Mouse (Mus musculus): Measurements from ENCODE around the gene Fbxo21. TPM values are rescaled to one million over a fixed set of nuclear protein-coding genes. Genes with fewer than 3 reads are reported as not detected.
A peak's percentile ranks its signal among the peaks of the same experiment; 100 is the strongest.

The Fbxo21 gene
- total and polyA plus RNA-seq, 3 experiments = 33.6 to 37.8 (median 34.1) TPM

- intact Hi-C loops (cut with DNase I) = no loop called here
- Histone ChIP-seq H3K4me3 (no peak overlapping the region), H3K27ac (no peak overlapping the region), H3K36me3 (ENCODE audit: control insufficient read depth, insufficient read depth, low read length) (no peaks in the 10 kb centered on the region), H3K4me1 (ENCODE audit: control insufficient read depth, insufficient read depth, low read length) (peaks cover 2% of the 10 kb centered on the region), H3K79me2 (replicated peaks; ENCODE audit: control insufficient read depth, insufficient read depth, low read length) (no peaks in the 10 kb centered on the region), H3K9ac (ENCODE audit: low read depth, low read length) (no peak overlapping the region), H3K27me3 (ENCODE audit: control insufficient read depth, insufficient read depth, low read length) (no peaks in the 10 kb centered on the region)
- 69% methylated on average over 4 of the region's 4 CpGs for WGBS
- DNase-seq = no peak
- TF ChIP-seq CTCF (IDR thresholded peaks at IDR 0.05) = no peak
- TF ChIP-seq POLR2A (IDR thresholded peaks at IDR 0.05; ENCODE audit: insufficient read depth, low read depth, low read length) = no peak
- TF ChIP-seq EP300 (IDR thresholded peaks at IDR 0.05; ENCODE audit: insufficient read depth, low read depth, low read length) = no peak
Measured at GRCm38 (mm10) chr5:117986327-117986726, 9.8 kb downstream of the Fbxo21 start.

GRCm38 (mm10) chr5:117987891-117988290 is 11.4 kb downstream of the Fbxo21 start:
- H3K9ac ChIP-seq (ENCODE audit: low read depth, low read length) = no peak overlapping the region
- H3K27me3 ChIP-seq (ENCODE audit: control insufficient read depth, insufficient read depth, low read length) = no peaks in the 10 kb centered on the region
- H3K27ac ChIP-seq = no peak overlapping the region
- DNase-seq = no peak
- intact Hi-C loops (cut with DNase I) = no loop called here
- no peak for TF ChIP-seq POLR2A (IDR thresholded peaks at IDR 0.05; ENCODE audit: insufficient read depth, low read depth, low read length)
- TF ChIP-seq CTCF (IDR thresholded peaks at IDR 0.05) = no peak
- TF ChIP-seq EP300 (IDR thresholded peaks at IDR 0.05; ENCODE audit: insufficient read depth, low read depth, low read length) = no peak
- H3K36me3 ChIP-seq (ENCODE audit: control insufficient read depth, insufficient read depth, low read length) = no peaks in the 10 kb centered on the region
- WGBS = 84% methylated on average over 3 of the region's 3 CpGs
- no peaks in the 10 kb centered on the region for H3K79me2 ChIP-seq (replicated peaks; ENCODE audit: control insufficient read depth, insufficient read depth, low read length)
- no peak overlapping the region for H3K4me3 ChIP-seq
- peaks cover 2% of the 10 kb centered on the region; the same call in 1 of the 2 replicates for H3K4me1 ChIP-seq (ENCODE audit: control insufficient read depth, insufficient read depth, low read length)

GRCm38 (mm10) chr5:117988367-117988766 is 11.8 kb downstream of the Fbxo21 start:
- DNase-seq = no peak
- whole genome bisulfite sequencing = 64% methylated on average over 9 of the region's 9 CpGs
- Histone ChIP-seq H3K27me3 (ENCODE audit: control insufficient read depth, insufficient read depth, low read length) (no peaks in the 10 kb centered on the region), H3K79me2 (replicated peaks; ENCODE audit: control insufficient read depth, insufficient read depth, low read length) (no peaks in the 10 kb centered on the region), H3K36me3 (ENCODE audit: control insufficient read depth, insufficient read depth, low read length) (no peaks in the 10 kb centered on the region), H3K27ac (no peak overlapping the region), H3K9ac (ENCODE audit: low read depth, low read length) (no peak overlapping the region), H3K4me1 (ENCODE audit: control insufficient read depth, insufficient read depth, low read length) (peaks cover 2% of the 10 kb centered on the region; the same call in 1 of the 2 replicates), H3K4me3 (no peak overlapping the region)
- intact Hi-C loops (cut with DNase I) = no loop called here
- TF ChIP-seq CTCF (IDR thresholded peaks at IDR 0.05) (no peak), EP300 (IDR thresholded peaks at IDR 0.05; ENCODE audit: insufficient read depth, low read depth, low read length) (no peak), POLR2A (IDR thresholded peaks at IDR 0.05; ENCODE audit: insufficient read depth, low read depth, low read length) (no peak)

GRCm38 (mm10) chr5:117989773-117990172 is 13.2 kb downstream of the Fbxo21 start:
- intact Hi-C loops (cut with DNase I) = no loop called here
- 41% methylated on average over 6 of the region's 6 CpGs for WGBS
- H3K27ac ChIP-seq = peak overlapping the region; percentile 71
- TF ChIP-seq POLR2A (IDR thresholded peaks at IDR 0.05; ENCODE audit: insufficient read depth, low read depth, low read length) (no peak), EP300 (IDR thresholded peaks at IDR 0.05; ENCODE audit: insufficient read depth, low read depth, low read length) (no peak), CTCF (IDR thresholded peaks at IDR 0.05) (no peak)
- DNase-seq = peak; percentile 38 to 70
- H3K4me3 ChIP-seq = no peak overlapping the region
- no peaks in the 10 kb centered on the region for H3K36me3 ChIP-seq (ENCODE audit: control insufficient read depth, insufficient read depth, low read length)
- H3K4me1 ChIP-seq (ENCODE audit: control insufficient read depth, insufficient read depth, low read length) = peaks cover 2% of the 10 kb centered on the region; the same call in 1 of the 2 replicates
- no peaks in the 10 kb centered on the region for H3K79me2 ChIP-seq (replicated peaks; ENCODE audit: control insufficient read depth, insufficient read depth, low read length)
- no peak overlapping the region for H3K9ac ChIP-seq (ENCODE audit: low read depth, low read length)
- no peaks in the 10 kb centered on the region for H3K27me3 ChIP-seq (ENCODE audit: control insufficient read depth, insufficient read depth, low read length)

GRCm38 (mm10) chr5:117990957-117991356 is 14.4 kb downstream of the Fbxo21 start:
- DNase-seq = no peak
- Histone ChIP-seq H3K36me3 (ENCODE audit: control insufficient read depth, insufficient read depth, low read length) (no peaks in the 10 kb centered on the region), H3K9ac (ENCODE audit: low read depth, low read length) (no peak overlapping the region), H3K79me2 (replicated peaks; ENCODE audit: control insufficient read depth, insufficient read depth, low read length) (no peaks in the 10 kb centered on the region), H3K4me1 (ENCODE audit: control insufficient read depth, insufficient read depth, low read length) (peaks cover 5% of the 10 kb centered on the region; the same call in 1 of the 2 replicates), H3K4me3 (no peak overlapping the region), H3K27me3 (ENCODE audit: control insufficient read depth, insufficient read depth, low read length) (no peaks in the 10 kb centered on the region), H3K27ac (no peak overlapping the region; the same call in 1 of the 2 replicates)
- WGBS = 63% methylated on average over 3 of the region's 3 CpGs
- TF ChIP-seq CTCF (IDR thresholded peaks at IDR 0.05) = no peak
- TF ChIP-seq POLR2A (IDR thresholded peaks at IDR 0.05; ENCODE audit: insufficient read depth, low read depth, low read length) = no peak
- no peak for TF ChIP-seq EP300 (IDR thresholded peaks at IDR 0.05; ENCODE audit: insufficient read depth, low read depth, low read length)
- intact Hi-C loops (cut with DNase I) = no loop called here

- Histone ChIP-seq H3K9ac (ENCODE audit: low read depth, low read length) (no peak overlapping the region), H3K4me3 (no peak overlapping the region), H3K36me3 (ENCODE audit: control insufficient read depth, insufficient read depth, low read length) (no peaks in the 10 kb centered on the region), H3K27ac (no peak overlapping the region), H3K79me2 (replicated peaks; ENCODE audit: control insufficient read depth, insufficient read depth, low read length) (no peaks in the 10 kb centered on the region), H3K27me3 (ENCODE audit: control insufficient read depth, insufficient read depth, low read length) (no peaks in the 10 kb centered on the region), H3K4me1 (ENCODE audit: control insufficient read depth, insufficient read depth, low read length) (peaks cover 5% of the 10 kb centered on the region; the same call in 1 of the 2 replicates)
- TF ChIP-seq EP300 (IDR thresholded peaks at IDR 0.05; ENCODE audit: insufficient read depth, low read depth, low read length) (no peak), CTCF (IDR thresholded peaks at IDR 0.05) (no peak), POLR2A (IDR thresholded peaks at IDR 0.05; ENCODE audit: insufficient read depth, low read depth, low read length) (no peak)
- no peak for DNase-seq
- intact Hi-C loops (cut with DNase I) = no loop called here
- 60% methylated on average over 6 of the region's 6 CpGs for WGBS
Measured at GRCm38 (mm10) chr5:117993550-117993949, 17.0 kb downstream of the Fbxo21 start.
